Mouse (Mus musculus): ENCODE data around the gene Snx3.

- TF ChIP-seq POU5F1 (IDR thresholded peaks at IDR 0.05; ENCODE audit: borderline replicate concordance, low read length), result no peak
- TF ChIP-seq CTCF (conservative IDR thresholded peaks at IDR 0.05; ENCODE audit: low read length), result no peak
- TF ChIP-seq NANOG (IDR thresholded peaks at IDR 0.05; ENCODE audit: borderline replicate concordance, low read length), result no peak
Measured at GRCm38 (mm10) chr10:42581694-42582565, 80.1 kb downstream of the Snx3 start.
